28 mouse cellular contexts compared by ENCODE assay signal in genomic region chr4:41377567-41377966, GRCm38 (mm10). TPM values are rescaled to one million over a fixed set of nuclear protein-coding genes. Genes with fewer than 3 reads are reported as not detected.
DNase-seq lines count a peak whose midpoint lies in the region; ATAC-seq and TF ChIP-seq lines count a peak whose summit lies in the region.
"Had no signal": no experiment of that assay in that cellular context is flagged by ENCODE, and none has a peak within 500 bp of the region (broad histone marks: within the 10 kb centered on the region; RNA-seq: fewer than 3 reads in every experiment).

No protein-coding gene starts in this region.

- no peaks in the 10 kb centered on the region; the same call in 1 of the 2 replicates for H3K4me1 ChIP-seq in lung, adult 2 months (ENCODE audit: control insufficient read depth, insufficient read depth, low read length)
- H3K4me1 ChIP-seq: forebrain, embryonic 10.5 days; heart, embryonic 15.5 days; limb, embryonic 13.5 days had no signal

- TF ChIP-seq POLR2A in lung, adult 2 months (IDR thresholded peaks at IDR 0.05; ENCODE audit: borderline replicate concordance, extremely low read depth, low read depth, low read length), result no peak

- no peak overlapping the region for H3K4me3 ChIP-seq in lung, adult 2 months (replicated peaks; ENCODE audit: extremely low read depth, low read depth, low read length)
- H3K4me3 ChIP-seq: forebrain, embryonic 10.5 days; heart, adult 2 months; heart, embryonic 15.5 days; limb, embryonic 13.5 days; liver, embryonic 13.5 days; neural tube, embryonic 12.5 days had no signal

- peak; percentile 77 for ATAC-seq in common myeloid progenitor, adult 5-6 weeks (replicated peaks; ENCODE audit: low read depth, poor library complexity, severe bottlenecking)
- peak; percentile 88 for ATAC-seq in monocyte, adult 5-6 weeks (replicated peaks; ENCODE audit: insufficient number of reproducible peaks, low FRiP score, low TSS enrichment, poor library complexity, severe bottlenecking)
- ATAC-seq: activated CD4-positive, CD25-positive, alpha-beta regulatory T cell, adult 4 months; inflammation-experienced regulatory T-cells, adult 6 months had no signal

- DNase-seq in lung, postnatal 25 days (ENCODE audit: low spot score), result peak; percentile 38
- DNase-seq in lung, adult 2 months, result no peak
- DNase-seq in A20 (ENCODE audit: low read depth, low spot score), result peak; percentile 82
- no peak for DNase-seq in cerebellum, adult 9-11 months
- DNase-seq in left cerebral cortex, adult 18-20 months (ENCODE audit: low spot score in 2 of 2), result no peak
- no peak for DNase-seq in embryo, embryonic 10.5 days (ENCODE audit: low spot score)
- DNase-seq: adrenal gland, postnatal 10 days; cerebellum, adult 9-10 months; gastrocnemius, postnatal 25 days; heart, adult 2 months; heart, postnatal 36 days; kidney, adult 2 months; kidney, postnatal 10 days; layer of hippocampus, postnatal 36 days; liver, embryonic 13.5 days; lung, embryonic 14.5 days; midbrain, embryonic 14.5 days; retina, postnatal 1 day; right cerebral cortex, postnatal 25 days; thymus, adult 2 months had no signal

- TF ChIP-seq CTCF in lung, adult 2 months (IDR thresholded peaks at IDR 0.05; ENCODE audit: insufficient read depth, low read length), result no peak

RNA-seq across cellular contexts. Expression of gene Ubap1, which starts 28.8 kb away (rescaled TPM):
- polyA plus RNA-seq in lung, adult 2 months (2012; rRNA removed), result 16.9 and 24.0 TPM in 2 replicates
- 28.9 and 44.8 TPM in 2 replicates for total RNA-seq in common myeloid progenitor, adult 5-6 weeks (2017)
- total RNA-seq in monocyte, adult 5-6 weeks (2017), result 70.9 to 80.1 TPM (median 79.6 TPM) in 3 replicates
- 10 to 100 TPM; 48.3 to 57.9 TPM for total RNA-seq in left cerebral cortex, adult 18-20 months (2021)

Comparison
In these comparisons a context has a peak if more than half of its experiments do, and no peak if none do; other contexts are left out.
1. DNase-seq: peak in lung, postnatal 25 days (single experiment) and A20 (single experiment); none in lung, adult 2 months (single experiment), cerebellum, adult 9-11 months (single experiment), left cerebral cortex, adult 18-20 months (0 of 2) and embryo, embryonic 10.5 days (single experiment).